Mouse (Mus musculus): ENCODE data around the gene Olfr750.

DNA sequence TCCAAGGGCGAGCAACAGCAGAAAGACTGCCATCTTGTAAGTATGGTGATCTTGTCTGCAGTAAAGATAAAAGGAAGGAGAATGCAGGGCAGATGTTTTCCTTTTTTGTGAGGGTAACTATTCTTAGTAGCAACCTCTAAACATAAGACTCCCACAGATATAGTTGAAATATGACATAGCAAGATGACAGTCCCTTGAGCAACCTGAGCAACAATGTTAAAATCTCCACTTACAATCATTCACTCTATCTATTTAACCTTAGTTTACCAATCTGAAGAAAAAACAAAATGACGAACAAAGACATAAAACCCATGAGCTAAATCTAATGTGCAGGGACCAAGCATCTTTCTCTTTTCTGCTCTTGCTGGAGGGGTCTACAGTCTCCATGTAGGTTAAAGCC, 24.2 kb downstream of the Olfr750 start, which contains the start of gene Rnase11:
- TF ChIP-seq CTCF (IDR thresholded peaks at IDR 0.05; ENCODE audit: low read depth, low read length) (no peak), POLR2A (IDR thresholded peaks at IDR 0.05; ENCODE audit: borderline replicate concordance, low read depth, low read length) (no peak)
